Mouse (Mus musculus) right cerebral cortex, postnatal 14 days (tissue): ENCODE measurements around the gene Alg13.
A peak's percentile ranks its signal among the peaks of the same experiment; 100 is the strongest.

ENCODE experiments used
- DNase-seq: peaks from one replicate; pipeline ENCODE4 v3.0.0; 2022

The Alg13 gene

GRCm38 (mm10) chrX:144317548-144318163 lies at the start of gene Alg13:
Gene Alg13 (plus strand): TSS chrX:144317804.
- DNase-seq, result peak; percentile 82

GRCm38 (mm10) chrX:144268606-144269005 lies 49.0 kb upstream of the Alg13 start:
- no peak for DNase-seq

GRCm38 (mm10) chrX:144301476-144301875 lies 16.1 kb upstream of the Alg13 start:
- no peak for DNase-seq

- no peak for DNase-seq
Observed at GRCm38 (mm10) chrX:144305659-144306058, 11.9 kb upstream of the Alg13 start.

- no peak for DNase-seq
Observed at GRCm38 (mm10) chrX:144314041-144314440, 3.6 kb upstream of the Alg13 start.

- DNase-seq, result no peak
Observed at GRCm38 (mm10) chrX:144315028-144315427, 2.6 kb upstream of the Alg13 start.

- no peak for DNase-seq
Observed at GRCm38 (mm10) chrX:144316004-144316403, 1.6 kb upstream of the Alg13 start.

GRCm38 (mm10) chrX:144318164-144318979 lies 768 bp downstream of the Alg13 start:
- DNase-seq, result peak; percentile 17

- no peak for DNase-seq
Observed at GRCm38 (mm10) chrX:144319366-144319765, 1.8 kb downstream of the Alg13 start.

GRCm38 (mm10) chrX:144325375-144325774 lies 7.8 kb downstream of the Alg13 start:
- no peak for DNase-seq

GRCm38 (mm10) chrX:144335332-144336015 lies 17.9 kb downstream of the Alg13 start:
- no peak for DNase-seq

GRCm38 (mm10) chrX:144337938-144338337 lies 20.3 kb downstream of the Alg13 start:
- no peak for DNase-seq

GRCm38 (mm10) chrX:144338355-144338754 lies 20.8 kb downstream of the Alg13 start:
- DNase-seq, result no peak

GRCm38 (mm10) chrX:144374196-144374595 lies 56.6 kb downstream of the Alg13 start:
- DNase-seq, result no peak

- peak; percentile 14 for DNase-seq
Observed at GRCm38 (mm10) chrX:144403526-144403925, 85.9 kb downstream of the Alg13 start.

GRCm38 (mm10) chrX:144408036-144408435 lies 90.4 kb downstream of the Alg13 start:
- DNase-seq, result no peak

GRCm38 (mm10) chrX:144420259-144420658 lies 102.7 kb downstream of the Alg13 start:
- no peak for DNase-seq

- DNase-seq, result no peak
Observed at GRCm38 (mm10) chrX:144421091-144421490, 103.5 kb downstream of the Alg13 start.

- no peak for DNase-seq
Observed at GRCm38 (mm10) chrX:144423848-144424247, 106.2 kb downstream of the Alg13 start.
